9 mouse cellular contexts compared by ENCODE assay signal in the genomic region with DNA sequence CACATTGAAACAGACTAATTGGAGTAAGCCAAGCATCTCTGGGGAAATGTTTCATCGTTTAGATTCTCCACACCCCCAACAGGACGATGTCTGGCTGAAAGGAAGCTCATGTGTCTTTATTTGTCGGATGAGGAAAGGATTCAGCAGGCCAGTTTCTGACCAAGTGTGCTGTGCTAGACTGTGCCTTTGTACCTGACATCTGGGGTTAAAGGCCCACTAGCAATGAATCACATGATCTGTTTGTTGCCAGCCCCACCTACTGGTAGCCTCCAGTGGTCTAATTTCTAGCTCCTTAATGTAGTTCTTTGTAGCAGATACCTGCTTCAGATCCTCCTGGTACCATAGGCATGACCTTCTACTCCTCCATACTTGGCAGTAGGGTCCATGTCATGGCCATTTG.
A peak's percentile ranks its signal among the peaks of the same experiment; 100 is the strongest.
DNase-seq lines count a peak whose midpoint lies in the region; TF ChIP-seq lines count a peak whose summit lies in the region.
"Had no signal": no experiment of that assay in that cellular context is flagged by ENCODE, and none has a peak within 500 bp of the region (broad histone marks: within the 10 kb centered on the region; RNA-seq: fewer than 3 reads in every experiment).

No protein-coding gene starts in this region.

- H3K4me3 ChIP-seq in spleen, adult 2 months (ENCODE audit: extremely low read depth, insufficient read depth, insufficient read length) = no peak overlapping the region
- H3K4me3 ChIP-seq: erythroblast, embryonic 14.5 days had no signal

- no peak for TF ChIP-seq POLR2A in spleen, adult 2 months (IDR thresholded peaks at IDR 0.05; ENCODE audit: low read depth, low read length)

- H3K36me3 ChIP-seq in spleen, adult 2 months (ENCODE audit: control insufficient read depth, insufficient read depth, low read length) = no peaks in the 10 kb centered on the region

- 65% methylated on average over 3 of the region's 3 CpGs for WGBS in spleen, adult 2 months

- H3K4me1 ChIP-seq in spleen, adult 2 months (ENCODE audit: control insufficient read depth, insufficient read depth, insufficient read length) = no peaks in the 10 kb centered on the region

- no peak overlapping the region for H3K27ac ChIP-seq in spleen, adult 2 months (ENCODE audit: insufficient read depth, low read length)
- H3K27ac ChIP-seq: macrophage had no signal

- H3K27me3 ChIP-seq in spleen, adult 2 months (ENCODE audit: control insufficient read depth, insufficient read depth, low read length) = no peaks in the 10 kb centered on the region

- peak in 1 of 2 experiments; percentile 22 for DNase-seq in spleen, adult 2 months (ENCODE audit: low read depth in 1 of 2, low spot score in 2 of 2)
- DNase-seq in spleen, adult 12 weeks (ENCODE audit: low spot score) = no peak
- peak; percentile 3 for DNase-seq in c-Kit-positive CD71-negative TER-119-negative erythroid progenitor cells, embryonic 14.5 days (ENCODE audit: low read depth)
- DNase-seq in kidney, postnatal 4 days = peak; percentile 23 to 38
- DNase-seq in thymus, postnatal 0 days (ENCODE audit: low spot score) = peak; percentile 7
- no peak for DNase-seq in cerebellum, adult 9-10 months
- DNase-seq in gastrocnemius, postnatal 10 days = no peak

- TF ChIP-seq CTCF in spleen, adult 2 months (IDR thresholded peaks at IDR 0.05; ENCODE audit: extremely low read depth, insufficient read depth, insufficient read length, insufficient replicate concordance) = peak; percentile 23; the same call in 1 of the 2 replicates

Comparison
In these comparisons a context has a peak if more than half of its experiments do, and no peak if none do; other contexts are left out.
1. DNase-seq: peak in c-Kit-positive CD71-negative TER-119-negative erythroid progenitor cells, embryonic 14.5 days (single experiment), kidney, postnatal 4 days (2 of 2) and thymus, postnatal 0 days (single experiment); none in spleen, adult 12 weeks (single experiment), cerebellum, adult 9-10 months (single experiment) and gastrocnemius, postnatal 10 days (single experiment).